Mouse (Mus musculus): Measurements from ENCODE around the gene Vmn1r166. TPM values are rescaled to one million over a fixed set of nuclear protein-coding genes. Genes with fewer than 3 reads are reported as not detected.
"Not testable (repeated sequence)": the region's sequence is repeated elsewhere in the genome, so short reads cannot be mapped to it uniquely, and the experiment has no call there.

Vmn1r166 gene
- not detected in 2 replicates for polyA plus RNA-seq (2012; rRNA removed)

- DNase-seq (ENCODE audit: extremely low spot score in 1 of 2, low spot score in 1 of 2), result not testable (repeated sequence)
Measured at GRCm38 (mm10) chr7:23251582-23251981, at the start of gene Vmn1r166. Gene Vmn1r166 (minus strand): TSS chr7:23251682.

- not testable (repeated sequence) for DNase-seq (ENCODE audit: extremely low spot score in 1 of 2, low spot score in 1 of 2)
Measured at GRCm38 (mm10) chr7:23300892-23301291, 49.4 kb upstream of the Vmn1r166 start, which contains the start of gene Nlrp4e. Gene Nlrp4e (plus strand): TSS chr7:23301192.

GRCm38 (mm10) chr7:23278800-23279199 lies 27.3 kb upstream of the Vmn1r166 start, which contains the start of gene Gm6902:
Gene Gm6902 (minus strand): TSS chr7:23278900.
- DNase-seq (ENCODE audit: extremely low spot score in 1 of 2, low spot score in 1 of 2), result not testable (repeated sequence)

- not testable (repeated sequence) for DNase-seq (ENCODE audit: extremely low spot score in 1 of 2, low spot score in 1 of 2)
Measured at GRCm38 (mm10) chr7:23217032-23217431, 34.5 kb downstream of the Vmn1r166 start, which contains the start of gene Vmn1r165. Gene Vmn1r165 (plus strand): TSS chr7:23217332.

Other genes with a start within 250 kb of the Vmn1r166 start
- gene Gm4216, start 231.8 kb downstream of the Vmn1r166 start, polyA plus RNA-seq (2012; rRNA removed), result not detected in 2 replicates
- gene Vmn1r163, start 196.1 kb downstream of the Vmn1r166 start, polyA plus RNA-seq (2012; rRNA removed), result not detected in 2 replicates
- not detected in 2 replicates for gene Gm8720, start 184.2 kb downstream of the Vmn1r166 start, polyA plus RNA-seq (2012; rRNA removed)
- not detected in 2 replicates for gene Gm10662, start 107.2 kb downstream of the Vmn1r166 start, polyA plus RNA-seq (2012; rRNA removed)
- gene Vmn1r165, start 34.4 kb downstream of the Vmn1r166 start, polyA plus RNA-seq (2012; rRNA removed), result not detected in 2 replicates
- not detected in 2 replicates for gene Gm6902, start 27.2 kb upstream of the Vmn1r166 start, polyA plus RNA-seq (2012; rRNA removed)
- not detected in 2 replicates for gene Nlrp4e, start 49.5 kb upstream of the Vmn1r166 start, polyA plus RNA-seq (2012; rRNA removed)
- not detected in 2 replicates for gene Nlrp5, start 134.2 kb upstream of the Vmn1r166 start, polyA plus RNA-seq (2012; rRNA removed)